Mouse (Mus musculus) gastrocnemius, adult 2 months (tissue): Measurements from ENCODE around the gene Zkscan1. TPM values are rescaled to one million over a fixed set of nuclear protein-coding genes. Genes with fewer than 3 reads are reported as not detected.
A peak's percentile ranks its signal among the peaks of the same experiment; 100 is the strongest.

Experiments
- DNase-seq: peaks from one replicate; pipeline ENCODE4 v3.0.0; 2022
- H3K27ac ChIP-seq: fragments of 200-600 bp; 2 replicates; pipeline ENCODE4 v1.8.1; 2022; ENCODE audit warnings: mild to moderate bottlenecking
- H3K4me3 ChIP-seq: fragments of 200-600 bp; 2 replicates; pipeline ENCODE4 v1.8.1; 2022; ENCODE audit warnings: mild to moderate bottlenecking, moderate library complexity
- CTCF ChIP-seq: fragments of 200-600 bp; IDR thresholded peaks from 2 replicates; pipeline ENCODE4 v1.8.1; 2022; ENCODE audit warnings: antibody characterized with exemption, mild to moderate bottlenecking, moderate library complexity
- intact Hi-C: fragments of 180-260 bp; cut with DNase I; formaldehyde crosslinking; loops from one replicate; pipeline ENCODE4 v1.15.1; 2025
- total RNA-seq, 2 experiments: library from RNA; stranded (reverse); gene quantifications; 2 replicates each; pipeline ENCODE4 v1.2.3; 2021

Zkscan1 gene
- total RNA-seq, 2 experiments from 2014 or later: 10.7 to 10.8 TPM

DNA sequence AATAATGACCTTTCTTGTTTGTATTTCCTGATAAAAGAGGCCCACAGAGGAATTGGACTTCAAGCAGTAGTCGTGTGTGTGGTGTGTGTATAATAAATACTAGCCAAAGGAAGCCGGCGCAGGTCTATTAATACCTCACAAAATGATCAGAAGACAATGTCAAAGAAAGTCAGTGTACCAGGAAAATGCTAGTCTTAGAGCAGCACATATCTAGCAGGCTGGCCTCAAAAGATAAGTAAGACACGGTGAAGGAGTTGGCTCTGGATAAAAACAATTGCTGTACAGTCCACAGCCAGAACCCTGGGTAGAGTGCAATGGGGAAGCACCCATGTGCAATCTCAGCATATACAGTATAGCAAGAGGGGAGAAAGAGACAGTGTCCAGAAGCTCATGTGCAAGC, 52.4 kb downstream of the Zkscan1 start:
- no peak for DNase-seq
- Histone ChIP-seq H3K27ac (no peak overlapping the region), H3K4me3 (no peak overlapping the region)
- intact Hi-C loops: no loop called here
- TF ChIP-seq CTCF: no peak

GRCm38 (mm10) chr5:138137935-138138549, 53.2 kb downstream of the Zkscan1 start:
- TF ChIP-seq CTCF: peak; percentile 65
- no peak overlapping the region for H3K27ac ChIP-seq
- intact Hi-C loops: no loop called here
- no peak for DNase-seq
- H3K4me3 ChIP-seq: no peak overlapping the region

DNA sequence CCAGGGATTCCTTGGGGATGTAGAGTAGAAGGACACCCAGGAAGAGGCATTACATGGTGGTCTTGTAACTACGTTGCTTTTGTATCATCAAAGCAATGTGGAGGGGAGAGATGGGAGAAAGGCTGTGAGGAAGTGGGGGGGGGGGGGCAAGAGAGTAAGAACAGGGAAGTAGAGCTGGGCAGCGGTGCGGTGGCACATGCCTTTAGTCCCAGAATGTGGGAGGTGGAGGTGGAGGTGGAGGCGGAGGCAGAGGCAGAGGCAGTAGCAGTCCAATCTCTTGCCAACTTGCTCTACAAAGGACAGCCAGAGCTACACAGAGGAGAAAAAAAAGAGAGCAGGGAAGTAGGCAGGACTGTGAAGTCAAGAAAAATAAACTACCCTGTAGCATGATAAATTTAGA, 53.7 kb downstream of the Zkscan1 start:
- TF ChIP-seq CTCF: no peak
- intact Hi-C loops: no loop called here
- Histone ChIP-seq H3K27ac (no peak overlapping the region), H3K4me3 (no peak overlapping the region)
- no peak for DNase-seq

DNA sequence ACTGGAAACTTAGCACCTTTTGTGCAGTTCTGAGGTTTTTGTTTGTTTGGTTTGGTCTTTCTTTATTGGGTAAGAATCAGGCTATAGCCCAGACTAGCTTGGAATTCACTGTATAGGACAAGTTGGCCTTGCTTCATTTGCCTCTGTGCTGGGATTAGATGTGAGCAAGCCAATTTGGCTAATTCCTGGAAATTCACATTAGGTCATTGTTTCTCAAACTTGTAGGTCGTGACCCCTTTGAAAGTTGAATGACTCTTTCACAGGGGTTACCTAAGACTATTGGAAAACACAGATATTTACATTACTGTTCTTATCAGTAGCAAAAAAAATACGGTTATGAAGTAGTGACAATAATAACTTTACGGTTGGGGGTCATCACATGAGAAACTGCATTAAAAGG, 69.5 kb downstream of the Zkscan1 start:
- no peak for TF ChIP-seq CTCF
- H3K4me3 ChIP-seq: peak overlapping the region; percentile 84
- intact Hi-C loops: no loop called here
- H3K27ac ChIP-seq: no peak overlapping the region; the same call in 1 of the 2 replicates
- no peak for DNase-seq

DNA sequence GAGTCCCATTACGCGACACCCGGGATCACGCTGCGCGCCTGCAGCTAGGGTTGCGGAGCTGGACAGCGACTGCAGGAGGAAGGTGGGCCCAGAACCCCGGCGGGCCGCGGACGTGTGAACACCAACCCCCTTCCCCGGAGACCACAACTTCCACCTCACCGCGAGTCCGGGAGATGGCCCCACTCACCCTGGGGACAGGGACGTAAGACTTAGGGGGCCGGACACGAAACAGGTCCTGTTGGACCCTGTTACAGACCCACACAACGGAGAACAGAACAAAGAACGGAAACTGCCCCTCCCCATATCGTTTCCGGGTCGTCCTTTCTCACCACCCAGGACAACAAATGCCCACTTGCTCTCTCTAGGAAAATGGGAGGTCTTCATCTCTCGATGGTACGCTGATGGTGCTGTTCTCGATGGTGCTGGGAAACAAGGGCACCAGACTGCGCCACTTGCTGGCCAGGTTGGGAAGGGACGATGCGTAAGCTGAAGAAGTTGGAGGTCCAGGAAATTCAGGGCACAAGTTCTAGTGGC, 70.6 kb downstream of the Zkscan1 start, which contains the start of gene Zfp113:
Zfp113 (minus strand) TSS at position 302 of the 534 bp plus-strand sequence.
- intact Hi-C loops: loop anchor here (1.0 to 5.0 kb wide), 2 partner anchors 38 to 68 kb away; partner anchors contain the start of gene Zkscan1
- Histone ChIP-seq H3K4me3 (peak within 1 kb of the TSS; percentile 84), H3K27ac (peak within 1 kb of the TSS; percentile 96)
- DNase-seq: peak; percentile 88
- peak; percentile 88 for TF ChIP-seq CTCF

Other genes with a start within 250 kb of the Zkscan1 start
- under 1 TPM in 1 of 2 experiments, not detected in 1; 0.20 TPM for gene Pilra, start 248.8 kb upstream of the Zkscan1 start, total RNA-seq
- gene Pilrb1, start 227.0 kb upstream of the Zkscan1 start, total RNA-seq: under 1 TPM in 1 of 2 experiments, not detected in 1; 0.42 TPM
- gene Pilrb2, start 213.3 kb upstream of the Zkscan1 start, total RNA-seq: under 1 TPM in 1 of 2 experiments, not detected in 1; 0.33 TPM
- not detected for gene Cyp3a13, start 163.5 kb upstream of the Zkscan1 start, total RNA-seq
- under 1 TPM; 0.31 to 0.51 TPM for gene Gjc3, start 122.0 kb upstream of the Zkscan1 start, total RNA-seq
- not detected for gene Azgp1, start 103.6 kb upstream of the Zkscan1 start, total RNA-seq
- gene Smok3a, start 63.8 kb upstream of the Zkscan1 start, total RNA-seq: not detected
- gene Smok3b, start 63.7 kb upstream of the Zkscan1 start, total RNA-seq: not detected
- not detected for gene Smok3c, start 31.9 kb upstream of the Zkscan1 start, total RNA-seq
- gene Zscan21, start 31.8 kb downstream of the Zkscan1 start, total RNA-seq: 10 to 100 TPM; 12.7 to 17.0 TPM
- gene Zfp113, start 70.7 kb downstream of the Zkscan1 start, total RNA-seq: 1 to 10 TPM; 3.7 to 6.9 TPM
- 100 to 1,000 TPM in 1 of 2 experiments, 10 to 100 TPM in 1; 97.7 to 111 TPM for gene Cops6, start 76.0 kb downstream of the Zkscan1 start, total RNA-seq
- gene Ap4m1, start 86.9 kb downstream of the Zkscan1 start, total RNA-seq: 10 to 100 TPM in 1 of 2 experiments, 1 to 10 TPM in 1; 8.4 to 10.3 TPM
- gene Mcm7, start 87.3 kb downstream of the Zkscan1 start, total RNA-seq: 1 to 10 TPM; 8.6 to 9.0 TPM
- 10 to 100 TPM; 30.5 to 33.1 TPM for gene Taf6, start 102.4 kb downstream of the Zkscan1 start, total RNA-seq
- gene Cnpy4, start 102.4 kb downstream of the Zkscan1 start, total RNA-seq: 1 to 10 TPM; 2.3 to 4.2 TPM
- gene Mblac1, start 109.2 kb downstream of the Zkscan1 start, total RNA-seq: 1 to 10 TPM; 1.3 to 1.4 TPM
- gene Nxpe5, start 140.8 kb downstream of the Zkscan1 start, total RNA-seq: under 1 TPM; 0.26 to 0.28 TPM
- gene Lamtor4, start 170.4 kb downstream of the Zkscan1 start, total RNA-seq: 10 to 100 TPM; 51.7 to 53.8 TPM
- gene BC037034, start 178.9 kb downstream of the Zkscan1 start, total RNA-seq: 1 to 10 TPM; 2.3 to 2.6 TPM
- gene Gal3st4, start 187.8 kb downstream of the Zkscan1 start, total RNA-seq: under 1 TPM; 0.13 to 0.42 TPM
- not detected for gene Gm43720, start 194.9 kb downstream of the Zkscan1 start, total RNA-seq
- gene Gpc2, start 194.9 kb downstream of the Zkscan1 start, total RNA-seq: under 1 TPM in 1 of 2 experiments, not detected in 1; 0.06 TPM
- gene Stag3, start 195.2 kb downstream of the Zkscan1 start, total RNA-seq: not detected